Mouse (Mus musculus): Measurements from ENCODE around the gene Atp8b3. TPM values are rescaled to one million over a fixed set of nuclear protein-coding genes. Genes with fewer than 3 reads are reported as not detected.
A peak's percentile ranks its signal among the peaks of the same experiment; 100 is the strongest.

Gene Atp8b3
- polyA plus RNA-seq, 1 experiment from 2014 or later = 0.46 TPM

GRCm38 (mm10) chr10:80576351-80577194 lies 37.6 kb upstream of the Atp8b3 start:
- peak overlapping the region; percentile 78 for H3K4me3 ChIP-seq (replicated peaks)
- peak; percentile 16; the same call in 1 of the 2 replicates for ATAC-seq (ENCODE audit: low FRiP score)
- peaks cover 64% of the 10 kb centered on the region for H3K4me1 ChIP-seq
- peak overlapping the region; percentile 79 for H3K9ac ChIP-seq
- WGBS = under 1% methylated on average over 88 of the region's 96 CpGs
- H3K9me3 ChIP-seq = no peaks in the 10 kb centered on the region
- H3K27me3 ChIP-seq = no peaks in the 10 kb centered on the region
- H3K36me3 ChIP-seq (replicated peaks) = no peaks in the 10 kb centered on the region; the same call in 1 of the 2 replicates
- peak overlapping the region; percentile 88 for H3K27ac ChIP-seq
- H3K4me2 ChIP-seq = peak overlapping the region; percentile 97

GRCm38 (mm10) chr10:80575925-80576324 lies 37.0 kb upstream of the Atp8b3 start:
- Histone ChIP-seq H3K9ac (peak overlapping the region; percentile 79), H3K9me3 (no peaks in the 10 kb centered on the region), H3K4me3 (replicated peaks) (peak overlapping the region; percentile 78), H3K4me2 (peak overlapping the region; percentile 97), H3K36me3 (replicated peaks) (no peaks in the 10 kb centered on the region), H3K27ac (no peak overlapping the region), H3K27me3 (no peaks in the 10 kb centered on the region), H3K4me1 (peaks cover 70% of the 10 kb centered on the region)
- ATAC-seq (ENCODE audit: low FRiP score) = no peak
- WGBS = 22% methylated on average over 17 of the region's 17 CpGs

- H3K4me3 ChIP-seq (replicated peaks) = no peak overlapping the region
- peaks cover 80% of the 10 kb centered on the region for H3K4me1 ChIP-seq
Measured at GRCm38 (mm10) chr10:80574896-80575295, 36.0 kb upstream of the Atp8b3 start.

GRCm38 (mm10) chr10:80573944-80574343 lies 35.0 kb upstream of the Atp8b3 start:
- Histone ChIP-seq H3K4me1 (peaks cover 76% of the 10 kb centered on the region), H3K36me3 (replicated peaks) (0 out of 2 replicates have a peak, but pooled peaks cover 1% of the 10 kb centered on the region), H3K9ac (no peak overlapping the region), H3K4me3 (replicated peaks) (no peak overlapping the region), H3K4me2 (no peak overlapping the region), H3K27ac (no peak overlapping the region), H3K9me3 (no peaks in the 10 kb centered on the region), H3K27me3 (no peaks in the 10 kb centered on the region)
- no peak for ATAC-seq (ENCODE audit: low FRiP score)
- 62% methylated on average over 8 of the region's 9 CpGs for WGBS

More at GRCm38 (mm10) chr10:80574896-80575295, 36.0 kb upstream of the Atp8b3 start:
- H3K9ac ChIP-seq = no peak overlapping the region; the same call in 1 of the 2 replicates
- H3K27ac ChIP-seq = no peak overlapping the region
- 88% methylated on average over 3 of the region's 3 CpGs for WGBS
- H3K27me3 ChIP-seq = no peaks in the 10 kb centered on the region
- H3K4me2 ChIP-seq = peak overlapping the region; percentile 97; the same call in 1 of the 2 replicates
- H3K9me3 ChIP-seq = no peaks in the 10 kb centered on the region
- no peaks in the 10 kb centered on the region for H3K36me3 ChIP-seq (replicated peaks)
- ATAC-seq (ENCODE audit: low FRiP score) = no peak

- H3K4me3 ChIP-seq (replicated peaks) = no peak overlapping the region
- no peak overlapping the region for H3K9ac ChIP-seq
- H3K9me3 ChIP-seq = no peaks in the 10 kb centered on the region
- H3K4me1 ChIP-seq = peaks cover 65% of the 10 kb centered on the region
- ATAC-seq (ENCODE audit: low FRiP score) = no peak
- no peaks in the 10 kb centered on the region for H3K27me3 ChIP-seq
- no peak overlapping the region for H3K4me2 ChIP-seq
- no peak overlapping the region for H3K27ac ChIP-seq
- 83% methylated on average over 2 of the region's 2 CpGs for WGBS
- peaks cover 12% of the 10 kb centered on the region for H3K36me3 ChIP-seq (replicated peaks)
Measured at GRCm38 (mm10) chr10:80572477-80572876, 33.6 kb upstream of the Atp8b3 start.

- no peaks in the 10 kb centered on the region for H3K9me3 ChIP-seq
- no peak for ATAC-seq (ENCODE audit: low FRiP score)
- peaks cover 12% of the 10 kb centered on the region for H3K36me3 ChIP-seq (replicated peaks)
- H3K4me3 ChIP-seq (replicated peaks) = peak overlapping the region; percentile 14
- H3K9ac ChIP-seq = peak overlapping the region; percentile 44
- peaks cover 69% of the 10 kb centered on the region for H3K4me1 ChIP-seq
- H3K27ac ChIP-seq = peak overlapping the region; percentile 50; the same call in 1 of the 2 replicates
- 18% methylated on average over 30 of the region's 30 CpGs for WGBS
- H3K4me2 ChIP-seq = peak overlapping the region; percentile 44
- H3K27me3 ChIP-seq = no peaks in the 10 kb centered on the region
Measured at GRCm38 (mm10) chr10:80570871-80571836, 32.2 kb upstream of the Atp8b3 start.

GRCm38 (mm10) chr10:80570419-80570818 lies 31.5 kb upstream of the Atp8b3 start:
- H3K36me3 ChIP-seq (replicated peaks) = peaks cover 12% of the 10 kb centered on the region
- H3K27ac ChIP-seq = 0 out of 2 replicates have a peak overlapping the region, but pooled peaks have one; percentile 50
- no peak for ATAC-seq (ENCODE audit: low FRiP score)
- no peaks in the 10 kb centered on the region for H3K27me3 ChIP-seq
- H3K4me1 ChIP-seq = peaks cover 61% of the 10 kb centered on the region
- peak overlapping the region; percentile 44 for H3K4me2 ChIP-seq
- H3K9ac ChIP-seq = peak overlapping the region; percentile 44; the same call in 1 of the 2 replicates
- no peak overlapping the region for H3K4me3 ChIP-seq (replicated peaks)
- WGBS = 89% methylated on average over 10 of the region's 10 CpGs
- H3K9me3 ChIP-seq = no peaks in the 10 kb centered on the region

GRCm38 (mm10) chr10:80569664-80570066 lies 30.7 kb upstream of the Atp8b3 start:
- Histone ChIP-seq H3K9me3 (no peaks in the 10 kb centered on the region), H3K27ac (no peak overlapping the region)

GRCm38 (mm10) chr10:80568876-80569275 lies 30.0 kb upstream of the Atp8b3 start:
- peaks cover 12% of the 10 kb centered on the region for H3K36me3 ChIP-seq (replicated peaks)
- no peak overlapping the region for H3K9ac ChIP-seq
- no peaks in the 10 kb centered on the region for H3K27me3 ChIP-seq
- no peak overlapping the region for H3K27ac ChIP-seq
- no peak for ATAC-seq (ENCODE audit: low FRiP score)
- WGBS = 96% methylated on average over 29 of the region's 29 CpGs
- H3K4me3 ChIP-seq (replicated peaks) = no peak overlapping the region
- H3K9me3 ChIP-seq = no peaks in the 10 kb centered on the region
- H3K4me1 ChIP-seq = peaks cover 46% of the 10 kb centered on the region
- no peak overlapping the region for H3K4me2 ChIP-seq

More at GRCm38 (mm10) chr10:80569664-80570066, 30.7 kb upstream of the Atp8b3 start:
- Histone ChIP-seq H3K4me1 (peaks cover 54% of the 10 kb centered on the region), H3K27me3 (no peaks in the 10 kb centered on the region), H3K36me3 (replicated peaks) (peaks cover 12% of the 10 kb centered on the region), H3K9ac (no peak overlapping the region), H3K4me2 (no peak overlapping the region), H3K4me3 (replicated peaks) (no peak overlapping the region)
- 35% methylated on average over 10 of the region's 10 CpGs for WGBS
- ATAC-seq (ENCODE audit: low FRiP score) = no peak

GRCm38 (mm10) chr10:80566375-80567092 lies 27.6 kb upstream of the Atp8b3 start:
- no peaks in the 10 kb centered on the region for H3K9me3 ChIP-seq
- peak; percentile 70 for ATAC-seq (ENCODE audit: low FRiP score)
- no peaks in the 10 kb centered on the region for H3K27me3 ChIP-seq
- peak overlapping the region; percentile 35 for H3K4me2 ChIP-seq
- peak overlapping the region; percentile 80 for H3K27ac ChIP-seq
- H3K36me3 ChIP-seq (replicated peaks) = peaks cover 12% of the 10 kb centered on the region
- WGBS = 16% methylated on average over 17 of the region's 17 CpGs
- no peak overlapping the region for H3K4me3 ChIP-seq (replicated peaks)
- peaks cover 42% of the 10 kb centered on the region for H3K4me1 ChIP-seq
- H3K9ac ChIP-seq = no peak overlapping the region

- Histone ChIP-seq H3K4me1 (peaks cover 43% of the 10 kb centered on the region), H3K9me3 (no peaks in the 10 kb centered on the region), H3K27ac (peak within 1 kb of the TSS; percentile 91), H3K27me3 (no peaks in the 10 kb centered on the region), H3K4me3 (replicated peaks) (peak within 1 kb of the TSS; percentile 99), H3K9ac (peak within 1 kb of the TSS; percentile 91), H3K36me3 (replicated peaks) (no peaks in the 10 kb centered on the region), H3K4me2 (peak within 1 kb of the TSS; percentile 95)
- under 1% methylated on average over 72 of the region's 72 CpGs for WGBS
- peak; percentile 82 for ATAC-seq (ENCODE audit: low FRiP score)
Measured at GRCm38 (mm10) chr10:80561116-80561944, 22.4 kb upstream of the Atp8b3 start, which contains the start of gene Rexo1. TSS of gene Rexo1 (minus strand) at chr10:80561560.

All from forebrain, embryonic 12.5 days (tissue).